Comparison of ENCODE assay signal across 10 mouse cellular contexts in the genomic region with DNA sequence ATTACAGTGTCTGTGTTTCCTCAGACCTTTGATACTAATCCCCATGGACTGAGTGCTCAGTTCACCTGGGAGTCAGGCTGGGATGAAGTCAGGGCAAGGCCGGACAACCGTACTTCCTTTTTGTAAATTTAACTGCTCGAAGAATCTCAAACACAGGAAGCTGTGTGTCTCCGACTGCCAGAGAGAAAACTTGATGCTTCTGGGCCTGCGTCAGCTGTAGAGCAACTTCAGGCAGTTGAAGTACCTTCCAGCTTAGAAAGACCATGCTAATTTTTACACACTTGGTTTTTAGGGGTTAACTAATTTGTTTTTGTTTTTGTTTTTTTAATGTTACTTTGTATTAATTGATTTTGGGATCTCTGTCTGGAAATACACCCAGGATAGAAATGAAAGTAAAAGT. TPM values are rescaled to one million over a fixed set of nuclear protein-coding genes. Genes with fewer than 3 reads are reported as not detected.
A peak's percentile ranks its signal among the peaks of the same experiment; 100 is the strongest.
DNase-seq lines count a peak whose midpoint lies in the region; ATAC-seq lines count a peak whose summit lies in the region.
"Had no signal": no experiment of that assay in that cellular context is flagged by ENCODE, and none has a peak within 500 bp of the region (broad histone marks: within the 10 kb centered on the region; RNA-seq: fewer than 3 reads in every experiment).

No protein-coding gene starts in this region.

- H3K27me3 ChIP-seq in forebrain, embryonic 13.5 days: no peaks in the 10 kb centered on the region
- H3K27me3 ChIP-seq in forebrain, embryonic 12.5 days: no peaks in the 10 kb centered on the region
- H3K27me3 ChIP-seq: embryonic facial prominence, embryonic 12.5 days; limb, embryonic 15.5 days had no signal

- H3K4me1 ChIP-seq in forebrain, embryonic 13.5 days: no peaks in the 10 kb centered on the region
- H3K4me1 ChIP-seq in forebrain, embryonic 12.5 days: no peaks in the 10 kb centered on the region
- H3K4me1 ChIP-seq: embryonic facial prominence, embryonic 12.5 days; limb, embryonic 15.5 days had no signal

- no peak overlapping the region for H3K4me2 ChIP-seq in forebrain, embryonic 13.5 days
- no peak overlapping the region for H3K4me2 ChIP-seq in forebrain, embryonic 12.5 days
- H3K4me2 ChIP-seq: embryonic facial prominence, embryonic 12.5 days; limb, embryonic 15.5 days had no signal

- no peak overlapping the region for H3K9ac ChIP-seq in forebrain, embryonic 13.5 days
- H3K9ac ChIP-seq in forebrain, embryonic 12.5 days: no peak overlapping the region
- H3K9ac ChIP-seq: embryonic facial prominence, embryonic 12.5 days; limb, embryonic 15.5 days had no signal

- no peaks in the 10 kb centered on the region for H3K9me3 ChIP-seq in forebrain, embryonic 13.5 days (replicated peaks)
- H3K9me3 ChIP-seq in forebrain, embryonic 12.5 days: no peaks in the 10 kb centered on the region
- H3K9me3 ChIP-seq: embryonic facial prominence, embryonic 12.5 days; limb, embryonic 15.5 days had no signal

- DNase-seq in lung, adult 18-20 months: peak; percentile 23 to 43
- no peak for DNase-seq in lung, postnatal 14 days
- peak; percentile 69 for DNase-seq in induced T-regulatory cell, adult 2 months (ENCODE audit: low read depth)
- no peak for DNase-seq in right cerebral cortex, adult 18-20 months

- no peaks in the 10 kb centered on the region for H3K36me3 ChIP-seq in macrophage (ENCODE audit: inconsistent target)
- H3K36me3 ChIP-seq in forebrain, embryonic 13.5 days (ENCODE audit: poor library complexity, severe bottlenecking): no peaks in the 10 kb centered on the region
- H3K36me3 ChIP-seq in forebrain, embryonic 12.5 days (replicated peaks): no peaks in the 10 kb centered on the region
- H3K36me3 ChIP-seq: embryonic facial prominence, embryonic 12.5 days; limb, embryonic 15.5 days had no signal

- H3K27ac ChIP-seq in macrophage: no peak overlapping the region
- no peak overlapping the region for H3K27ac ChIP-seq in forebrain, embryonic 13.5 days
- no peak overlapping the region for H3K27ac ChIP-seq in forebrain, embryonic 12.5 days
- H3K27ac ChIP-seq: embryonic facial prominence, embryonic 12.5 days; limb, embryonic 15.5 days had no signal

- peak overlapping the region; percentile 2; the same call in 1 of the 2 replicates for H3K4me3 ChIP-seq in macrophage (ENCODE audit: inconsistent target)
- H3K4me3 ChIP-seq in forebrain, embryonic 13.5 days: no peak overlapping the region
- no peak overlapping the region for H3K4me3 ChIP-seq in forebrain, embryonic 12.5 days (replicated peaks)
- H3K4me3 ChIP-seq: embryonic facial prominence, embryonic 12.5 days; limb, embryonic 15.5 days had no signal

- 13% methylated on average over 5 of the region's 5 CpGs for WGBS in macrophage (ENCODE audit: missing documents)
- 92% methylated on average over 5 of the region's 5 CpGs for WGBS in forebrain, embryonic 13.5 days
- 81% methylated on average over 5 of the region's 5 CpGs for WGBS in forebrain, embryonic 12.5 days

- ATAC-seq in forebrain, embryonic 13.5 days: no peak
- no peak for ATAC-seq in forebrain, embryonic 12.5 days (ENCODE audit: low FRiP score)
- ATAC-seq: intestine, embryonic 16.5 days had no signal

- no peaks in the 10 kb centered on the region for H3K79me2 ChIP-seq in macrophage (ENCODE audit: inconsistent target)

RNA-seq across cellular contexts. Expression of a gene that starts 10.8 kb away (rescaled TPM):
- total RNA-seq in macrophage (2018; cell fraction: chromatin; rRNA removed): 100 to 1,000 TPM in 25 of 26 experiments, 10 to 100 TPM in 1; 94.5 to 281 (median 179) TPM
- total RNA-seq in macrophage (2018; cell fraction: cytosol; rRNA removed): 10 to 100 TPM; 36.5 to 57.1 (median 42.5) TPM
- 100 to 1,000 TPM in 11 of 26 experiments, 10 to 100 TPM in 15; 50.9 to 188 (median 94.9) TPM for total RNA-seq in macrophage (2018; cell fraction: nucleus; rRNA removed)
- polyA plus RNA-seq in macrophage (2018): 41.9 to 52.6 TPM (median 45.3 TPM) in 3 replicates
- 139 and 142 TPM in 2 replicates for polyA plus RNA-seq in forebrain, embryonic 13.5 days (2015; fragmentation: Nextera tagmentation; extraction: Ambion mirVana)
- polyA plus RNA-seq in forebrain, embryonic 12.5 days (2016; fragmentation: Nextera tagmentation; extraction: Ambion mirVana): 166 and 169 TPM in 2 replicates

Comparison
In these comparisons a context has a peak if more than half of its experiments do, and no peak if none do; other contexts are left out.
1. DNase-seq: peak in lung, adult 18-20 months (2 of 2) and induced T-regulatory cell, adult 2 months (single experiment); none in lung, postnatal 14 days (single experiment) and right cerebral cortex, adult 18-20 months (single experiment).